Mouse (Mus musculus) colon, adult 2 months (tissue): ENCODE measurements around the gene Igfals. TPM values are rescaled to one million over a fixed set of nuclear protein-coding genes. Genes with fewer than 3 reads are reported as not detected.

Source experiments
- polyA plus RNA-seq: library from polyadenylated mRNA; depleted of rRNA; stranded (reverse); fragments of >200 nt; gene quantifications from 2 replicates; pipeline ENCODE4 v1.2.3, GENCODE M21; 2012; rRNA removed

Gene Igfals
- polyA plus RNA-seq: 4.1 and 4.8 TPM in 2 replicates

DNA sequence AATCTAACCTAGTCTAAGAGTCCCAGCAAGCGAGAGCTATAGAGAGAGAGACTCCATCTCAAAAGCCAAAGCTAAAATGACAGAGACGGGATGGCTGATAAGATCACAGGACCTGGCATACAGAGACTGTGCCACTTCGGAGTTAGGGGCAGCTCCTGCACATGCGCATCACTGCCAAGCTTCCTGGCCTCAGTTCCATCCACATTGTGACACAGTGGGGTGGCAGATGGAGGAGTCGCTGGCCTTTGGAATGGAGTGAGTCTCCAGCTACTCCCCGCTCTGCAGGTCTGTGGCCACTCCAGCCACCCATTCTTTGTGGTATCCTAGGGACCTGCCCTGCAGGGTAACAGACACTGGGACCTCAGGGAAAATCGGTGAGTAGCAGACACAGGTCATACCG lies at the start of gene Igfals:
TSS of gene Igfals (plus strand) at position 222 of the 400 bp plus-strand sequence.

DNA sequence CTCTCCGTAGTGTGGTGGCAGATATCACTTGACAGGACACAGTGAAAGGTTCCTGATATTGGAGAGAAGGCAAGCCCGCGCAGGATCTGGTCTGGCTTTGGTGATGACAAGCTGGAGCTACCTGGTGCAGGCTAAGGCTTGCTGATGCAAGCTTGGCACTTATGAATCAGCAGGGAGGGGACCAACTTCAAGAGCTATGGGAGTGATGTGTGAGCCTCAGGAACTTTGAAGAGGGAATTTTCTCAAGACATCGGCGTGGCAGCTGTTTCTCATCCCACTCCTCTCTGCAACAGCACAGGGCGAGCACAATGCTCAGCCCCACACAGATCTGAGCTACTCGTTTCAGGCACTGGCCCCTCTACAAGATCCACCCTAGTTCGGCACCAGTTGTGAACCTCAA lies 26.0 kb upstream of the Igfals start, which contains the start of gene Hagh:
TSS of gene Hagh (plus strand) at position 302 of the 400 bp plus-strand sequence.

GRCm38 (mm10) chr17:24850065-24850772 lies 15.6 kb upstream of the Igfals start, which contains the start of gene Fahd1:
TSS of gene Fahd1 (minus strand) at chr17:24850364.

DNA sequence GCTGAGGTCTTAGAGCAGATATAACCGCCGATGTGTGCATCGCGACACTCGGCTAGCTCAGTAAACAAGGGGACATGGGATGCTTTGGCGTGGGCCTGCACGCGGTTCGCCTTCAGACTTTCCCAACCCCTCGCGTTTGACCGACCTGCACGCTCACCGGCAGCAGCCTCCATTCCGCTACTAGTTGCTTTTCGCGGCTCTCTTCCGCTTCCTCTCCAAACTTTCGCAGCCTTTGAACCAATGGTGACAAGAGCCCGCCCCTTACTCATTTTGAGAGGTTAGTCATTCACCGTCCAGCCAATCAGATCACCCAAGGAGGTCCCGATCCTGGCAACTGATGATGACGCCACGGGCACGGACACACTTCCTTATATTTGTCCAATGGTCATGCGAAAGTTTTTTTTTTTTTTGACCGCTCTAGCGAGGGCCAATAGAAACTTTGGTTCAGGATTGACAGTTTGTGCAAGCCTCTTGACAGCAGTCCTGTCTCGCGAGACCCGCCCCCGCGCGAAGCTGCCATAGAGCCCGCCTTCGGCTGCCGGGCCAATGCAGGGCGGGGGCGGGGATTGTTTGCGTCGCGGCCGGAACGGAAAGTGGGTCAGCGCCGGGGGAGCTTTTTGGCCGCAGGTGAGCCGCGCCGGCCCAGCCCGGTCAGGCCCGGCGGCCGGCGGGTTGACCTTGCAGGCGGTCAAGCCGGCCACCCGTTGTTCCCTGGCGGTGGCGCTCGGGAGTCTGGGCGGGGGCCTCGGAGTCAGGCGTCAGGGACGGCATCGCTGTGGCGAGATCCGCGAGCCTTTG lies 20.5 kb downstream of the Igfals start, which contains the start of the genes Nubp2 and Spsb3:
TSS of gene Nubp2 (minus strand) at position 216 of the 798 bp plus-strand sequence.
TSS of gene Spsb3 (plus strand) at position 510 of the 798 bp plus-strand sequence.

DNA sequence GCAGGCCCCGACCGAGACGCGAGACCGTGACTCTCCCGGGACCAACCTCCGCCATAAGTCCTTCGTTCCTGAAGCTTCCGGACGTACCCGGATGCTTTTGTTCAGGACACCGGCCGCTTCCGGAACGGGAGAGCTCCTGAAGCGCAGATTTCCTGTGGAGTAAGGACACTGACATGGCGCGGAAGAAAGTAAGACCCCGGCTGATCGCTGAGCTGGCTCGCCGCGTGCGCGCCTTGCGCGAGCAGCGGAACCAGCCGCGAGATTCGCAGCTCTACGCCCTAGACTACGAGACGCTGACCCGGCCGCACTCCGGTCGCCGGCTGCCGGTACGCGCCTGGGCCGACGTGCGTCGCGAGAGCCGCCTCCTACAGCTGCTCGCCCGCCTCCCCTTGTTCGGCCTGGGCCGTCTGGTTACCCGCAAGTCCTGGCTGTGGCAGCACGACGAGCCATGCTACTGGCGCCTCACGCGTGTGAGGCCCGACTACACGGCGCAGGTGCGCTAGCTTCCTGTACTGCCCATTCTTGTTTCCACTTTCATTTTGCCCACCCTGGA lies 29.3 kb downstream of the Igfals start, which contains the start of the genes Eme2 and Mrps34:
TSS of gene Eme2 (minus strand) at position 93 of the 553 bp plus-strand sequence.
TSS of gene Mrps34 (plus strand) at position 122 of the 553 bp plus-strand sequence.

DNA sequence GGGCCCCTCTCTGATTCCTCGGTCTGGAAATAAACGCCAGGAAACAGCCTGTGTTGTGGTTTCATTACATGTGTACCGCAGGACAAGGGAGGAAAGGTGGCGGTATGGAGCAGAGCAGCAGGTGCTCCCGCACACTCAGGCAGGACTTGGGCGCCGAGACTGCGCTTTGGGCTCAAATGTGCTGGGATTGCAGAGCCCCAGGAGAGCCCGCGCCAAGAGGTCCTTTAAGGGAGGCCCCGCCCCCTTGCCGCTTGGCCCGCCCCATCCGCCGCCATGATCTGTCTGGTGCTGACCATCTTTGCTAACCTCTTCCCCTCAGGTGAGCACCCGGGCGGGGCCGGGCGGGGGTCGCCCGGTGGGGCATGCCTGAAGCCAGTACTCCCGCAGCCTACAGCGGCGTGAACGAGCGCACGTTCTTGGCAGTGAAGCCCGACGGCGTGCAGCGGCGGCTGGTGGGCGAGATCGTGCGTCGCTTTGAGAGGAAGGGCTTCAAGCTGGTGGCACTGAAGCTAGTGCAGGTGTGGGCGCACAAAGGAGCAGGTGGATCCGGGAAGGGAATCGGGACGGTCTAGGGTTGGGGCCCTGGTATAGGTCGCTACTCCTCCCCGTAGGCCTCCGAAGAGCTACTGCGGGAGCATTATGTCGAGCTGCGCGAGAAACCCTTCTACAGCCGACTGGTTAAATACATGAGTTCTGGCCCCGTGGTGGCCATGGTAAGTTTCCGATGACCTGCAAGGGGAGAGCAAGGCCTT lies 30.6 kb downstream of the Igfals start, which contains the start of gene Nme3:
TSS of gene Nme3 (plus strand) at position 260 of the 752 bp plus-strand sequence.

Other genes starting within 250 kb of the Igfals start
- 126 and 137 TPM in 2 replicates for gene Tsc2, start 233.4 kb upstream of the Igfals start, polyA plus RNA-seq
- gene Nthl1, start 233.3 kb upstream of the Igfals start, polyA plus RNA-seq: 8.2 and 8.6 TPM in 2 replicates
- 81.0 and 93.6 TPM in 2 replicates for gene Slc9a3r2, start 215.7 kb upstream of the Igfals start, polyA plus RNA-seq
- 0.44 and 0.66 TPM in 2 replicates for gene Npw, start 207.5 kb upstream of the Igfals start, polyA plus RNA-seq
- 124 and 127 TPM in 2 replicates for gene Zfp598, start 196.3 kb upstream of the Igfals start, polyA plus RNA-seq
- gene Syngr3, start 176.0 kb upstream of the Igfals start, polyA plus RNA-seq: 4.1 and 4.6 TPM in 2 replicates
- gene Gfer, start 169.8 kb upstream of the Igfals start, polyA plus RNA-seq: 59.1 and 69.9 TPM in 2 replicates
- gene Noxo1, start 169.8 kb upstream of the Igfals start, polyA plus RNA-seq: 235 and 246 TPM in 2 replicates
- gene Tbl3, start 158.3 kb upstream of the Igfals start, polyA plus RNA-seq: 43.3 and 49.1 TPM in 2 replicates
- gene Rnf151, start 147.9 kb upstream of the Igfals start, polyA plus RNA-seq: not detected in 2 replicates
- 3,267 and 3,407 TPM in 2 replicates for gene Rps2, start 147.9 kb upstream of the Igfals start, polyA plus RNA-seq
- gene Ndufb10, start 141.5 kb upstream of the Igfals start, polyA plus RNA-seq: 285 and 351 TPM in 2 replicates
- 0.10 and 0.13 TPM in 2 replicates for gene Rpl3l, start 138.2 kb upstream of the Igfals start, polyA plus RNA-seq
- 91.4 and 133 TPM in 2 replicates for gene Msrb1, start 129.4 kb upstream of the Igfals start, polyA plus RNA-seq
- gene Hs3st6, start 113.0 kb upstream of the Igfals start, polyA plus RNA-seq: 0.24 and 0.30 TPM in 2 replicates
- gene Meiob, start 61.7 kb upstream of the Igfals start, polyA plus RNA-seq: not detected in 2 replicates
- 165 and 180 TPM in 2 replicates for gene Hagh, start 25.9 kb upstream of the Igfals start, polyA plus RNA-seq
- gene Fahd1, start 15.6 kb upstream of the Igfals start, polyA plus RNA-seq: 34.9 and 43.1 TPM in 2 replicates
- gene Nubp2, start 20.4 kb downstream of the Igfals start, polyA plus RNA-seq: 28.4 and 29.3 TPM in 2 replicates
- gene Spsb3, start 20.6 kb downstream of the Igfals start, polyA plus RNA-seq: 112 and 128 TPM in 2 replicates
- gene Eme2, start 29.1 kb downstream of the Igfals start, polyA plus RNA-seq: 40.2 and 43.2 TPM in 2 replicates
- 233 and 246 TPM in 2 replicates for gene Mrps34, start 29.1 kb downstream of the Igfals start, polyA plus RNA-seq
- 66.8 and 90.4 TPM in 2 replicates for gene Nme3, start 30.5 kb downstream of the Igfals start, polyA plus RNA-seq
- gene Mapk8ip3, start 71.0 kb downstream of the Igfals start, polyA plus RNA-seq: 75.9 and 79.6 TPM in 2 replicates
- 11.4 and 19.2 TPM in 2 replicates for gene Jpt2, start 94.7 kb downstream of the Igfals start, polyA plus RNA-seq
- 13.7 and 13.8 TPM in 2 replicates for gene Cramp1l, start 149.8 kb downstream of the Igfals start, polyA plus RNA-seq
- gene Ift140, start 150.1 kb downstream of the Igfals start, polyA plus RNA-seq: 9.6 and 10.6 TPM in 2 replicates
- 22.1 and 24.6 TPM in 2 replicates for gene Tmem204, start 217.6 kb downstream of the Igfals start, polyA plus RNA-seq
- gene Telo2, start 250.0 kb downstream of the Igfals start, polyA plus RNA-seq: 14.7 and 16.1 TPM in 2 replicates